Mouse (Mus musculus) megakaryocyte, embryonic 14.5 days (primary cell): ENCODE measurements around the gene Eno3.

Experiments
- FLI1 ChIP-seq: IDR thresholded peaks from 2 replicates; pipeline ENCODE4 v1.6.1; 2012; ENCODE audit warnings: low read length, inconsistent platforms, mixed read lengths
- GATA1 ChIP-seq: IDR thresholded peaks from 3 replicates; pipeline ENCODE4 v1.6.1; 2012; ENCODE audit warnings: mixed read lengths, low read length, inconsistent platforms, borderline replicate concordance

GRCm38 (mm10) chr11:70678092-70678491 lies 21.1 kb downstream of the Eno3 start:
- TF ChIP-seq GATA1: no peak
- no peak for TF ChIP-seq FLI1
